Mouse (Mus musculus): ENCODE results near the gene Trabd. TPM values are rescaled to one million over a fixed set of nuclear protein-coding genes. Genes with fewer than 3 reads are reported as not detected.
A peak's percentile ranks its signal among the peaks of the same experiment; 100 is the strongest.

The Trabd gene
- polyA plus RNA-seq, 1 experiment from 2014 or later, result 41.7 TPM

- no peaks in the 10 kb centered on the region for H3K9me3 ChIP-seq
- H3K9ac ChIP-seq, result no peak overlapping the region
- H3K36me3 ChIP-seq, result peaks cover 46% of the 10 kb centered on the region
- H3K4me1 ChIP-seq (replicated peaks), result peaks cover 14% of the 10 kb centered on the region
- no peak overlapping the region for H3K27ac ChIP-seq (replicated peaks)
- no peaks in the 10 kb centered on the region for H3K27me3 ChIP-seq
- ATAC-seq (ENCODE audit: low FRiP score, low read depth), result no peak
- WGBS, result 90% methylated on average over 2 of the region's 2 CpGs
- no peak overlapping the region for H3K4me3 ChIP-seq
- no peak overlapping the region for H3K4me2 ChIP-seq
Observed at GRCm38 (mm10) chr15:89084826-89085225, 9.9 kb downstream of the Trabd start.

- Histone ChIP-seq H3K36me3 (peaks cover 50% of the 10 kb centered on the region), H3K4me1 (replicated peaks) (peaks cover 24% of the 10 kb centered on the region), H3K4me3 (peak within 1 kb of the TSS; percentile 85), H3K9ac (peak within 1 kb of the TSS; percentile 94), H3K27ac (replicated peaks) (peak within 1 kb of the TSS; percentile 83), H3K27me3 (no peaks in the 10 kb centered on the region), H3K4me2 (peak within 1 kb of the TSS; percentile 93), H3K9me3 (no peaks in the 10 kb centered on the region)
- 2% methylated on average over 30 of the region's 38 CpGs for WGBS
- peak; percentile 95 for ATAC-seq (ENCODE audit: low FRiP score, low read depth)
Observed at GRCm38 (mm10) chr15:89088607-89089247, 13.8 kb downstream of the Trabd start, which contains the start of gene Selenoo. Gene Selenoo, plus strand, starts transcription at chr15:89089084.

- Histone ChIP-seq H3K27ac (replicated peaks) (peak overlapping the region; percentile 83), H3K4me2 (peak overlapping the region; percentile 93), H3K27me3 (no peaks in the 10 kb centered on the region), H3K9ac (peak overlapping the region; percentile 94), H3K4me3 (peak overlapping the region; percentile 85), H3K36me3 (peaks cover 50% of the 10 kb centered on the region), H3K4me1 (replicated peaks) (peaks cover 24% of the 10 kb centered on the region), H3K9me3 (no peaks in the 10 kb centered on the region)
- WGBS, result 3% methylated on average over 66 of the region's 68 CpGs
- peak; percentile 67 for ATAC-seq (ENCODE audit: low FRiP score, low read depth)
Observed at GRCm38 (mm10) chr15:89089248-89090051, 14.5 kb downstream of the Trabd start.

DNA sequence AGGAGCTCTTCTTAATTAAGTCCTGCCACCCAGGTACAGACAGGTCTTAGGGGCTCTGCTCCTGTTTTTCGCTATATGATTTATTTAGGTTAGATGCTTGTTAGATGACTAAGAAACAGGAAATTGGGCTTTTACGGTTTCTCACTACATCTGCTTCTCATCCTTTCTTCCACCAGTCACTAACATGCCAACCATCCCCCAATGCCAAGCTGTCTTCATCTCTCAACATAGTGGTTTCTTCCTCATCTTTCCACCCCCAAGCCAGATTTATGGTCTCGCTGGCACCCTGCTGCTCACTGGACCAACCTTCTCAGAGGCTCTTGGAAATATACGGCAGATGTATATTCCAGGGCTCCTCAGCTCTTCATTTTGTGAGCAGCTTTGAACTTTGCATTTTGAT is 15.7 kb downstream of the Trabd start:
- Histone ChIP-seq H3K36me3 (peaks cover 39% of the 10 kb centered on the region), H3K9me3 (no peaks in the 10 kb centered on the region), H3K4me3 (no peak overlapping the region), H3K9ac (no peak overlapping the region), H3K4me2 (peak overlapping the region; percentile 93), H3K4me1 (replicated peaks) (peaks cover 24% of the 10 kb centered on the region), H3K27me3 (no peaks in the 10 kb centered on the region), H3K27ac (replicated peaks) (no peak overlapping the region)
- WGBS, result 93% methylated on average over 4 of the region's 4 CpGs
- no peak for ATAC-seq (ENCODE audit: low FRiP score, low read depth)

DNA sequence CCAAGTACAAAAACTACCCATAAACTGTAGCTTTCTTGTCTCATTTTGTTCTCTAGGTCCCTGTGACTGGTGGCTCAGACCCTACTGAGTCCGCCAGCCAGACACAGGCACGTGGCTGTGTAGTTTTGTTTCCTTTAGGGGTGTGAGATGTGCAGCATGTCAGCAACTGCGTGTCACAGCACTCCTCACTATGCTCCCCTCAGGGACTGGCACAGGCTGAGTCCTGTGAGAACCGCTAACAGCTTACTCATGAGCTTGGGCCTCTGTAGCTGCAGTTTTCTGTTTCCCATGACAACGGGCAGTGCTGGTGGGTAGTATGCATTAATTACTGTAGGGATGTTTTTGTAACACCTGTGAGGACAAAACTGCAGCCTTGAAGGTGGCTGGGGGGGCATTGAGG is 17.3 kb downstream of the Trabd start:
- Histone ChIP-seq H3K4me3 (no peak overlapping the region), H3K4me2 (no peak overlapping the region), H3K4me1 (replicated peaks) (peaks cover 24% of the 10 kb centered on the region), H3K27me3 (no peaks in the 10 kb centered on the region), H3K9ac (no peak overlapping the region), H3K9me3 (no peaks in the 10 kb centered on the region), H3K36me3 (peaks cover 39% of the 10 kb centered on the region), H3K27ac (replicated peaks) (no peak overlapping the region)
- ATAC-seq (ENCODE audit: low FRiP score, low read depth), result no peak
- 80% methylated on average over 5 of the region's 5 CpGs for WGBS

DNA sequence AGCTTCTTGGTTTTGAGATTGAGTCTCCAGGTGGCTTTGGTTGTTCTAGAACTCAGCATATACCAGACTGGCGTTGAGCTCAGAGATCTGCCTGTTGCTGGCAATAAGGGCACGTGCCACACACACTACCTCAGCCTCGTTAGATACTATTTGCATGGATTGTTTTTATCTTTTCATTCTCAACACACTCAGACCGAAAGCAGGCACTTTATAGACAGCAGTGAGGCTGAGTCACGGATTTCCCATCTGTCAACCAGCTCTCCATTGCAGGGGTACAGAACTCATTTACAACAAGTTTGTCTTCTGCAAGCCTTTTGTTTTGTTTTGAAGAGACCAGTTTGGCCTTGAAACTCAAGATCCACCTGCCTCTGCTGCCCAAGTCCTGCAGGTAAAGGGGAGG is 22.5 kb downstream of the Trabd start:
- Histone ChIP-seq H3K27me3 (no peaks in the 10 kb centered on the region), H3K36me3 (peaks cover 86% of the 10 kb centered on the region), H3K4me1 (replicated peaks) (no peaks in the 10 kb centered on the region), H3K27ac (replicated peaks) (no peak overlapping the region), H3K9ac (no peak overlapping the region), H3K4me3 (no peak overlapping the region), H3K4me2 (no peak overlapping the region), H3K9me3 (no peaks in the 10 kb centered on the region)
- WGBS, result 95% methylated on average over 5 of the region's 5 CpGs
- no peak for ATAC-seq (ENCODE audit: low FRiP score, low read depth)

DNA sequence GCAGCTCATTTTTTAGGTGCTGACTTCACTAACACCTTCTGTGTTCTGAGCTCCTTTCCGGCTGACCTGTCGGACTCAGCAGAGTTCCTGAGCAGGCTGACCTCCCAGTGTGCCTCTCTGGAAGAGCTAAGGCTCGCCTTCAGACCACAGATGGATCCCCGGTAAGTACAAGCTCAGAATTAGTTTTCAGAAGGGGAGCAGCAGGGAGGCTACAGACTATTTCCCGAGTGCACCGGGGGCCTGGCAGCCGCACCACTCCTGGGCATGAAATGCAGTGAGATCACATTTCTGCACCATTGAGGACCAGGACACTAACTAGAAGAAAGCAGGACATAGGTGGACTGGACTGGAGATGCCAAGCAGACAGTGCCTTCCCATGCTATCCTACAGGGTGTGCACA is 23.7 kb downstream of the Trabd start:
- Histone ChIP-seq H3K9me3 (no peaks in the 10 kb centered on the region), H3K4me2 (no peak overlapping the region), H3K27me3 (no peaks in the 10 kb centered on the region), H3K36me3 (peaks cover 79% of the 10 kb centered on the region), H3K4me1 (replicated peaks) (no peaks in the 10 kb centered on the region), H3K4me3 (no peak overlapping the region), H3K9ac (no peak overlapping the region), H3K27ac (replicated peaks) (no peak overlapping the region)
- no peak for ATAC-seq (ENCODE audit: low FRiP score, low read depth)
- 92% methylated on average over 7 of the region's 7 CpGs for WGBS

- H3K9me3 ChIP-seq, result no peaks in the 10 kb centered on the region
Observed at GRCm38 (mm10) chr15:89100823-89101222, 25.9 kb downstream of the Trabd start.

GRCm38 (mm10) chr15:89102646-89103045 is 27.7 kb downstream of the Trabd start:
- peaks cover 90% of the 10 kb centered on the region for H3K36me3 ChIP-seq
- H3K9ac ChIP-seq, result no peak overlapping the region
- H3K4me1 ChIP-seq (replicated peaks), result no peaks in the 10 kb centered on the region
- no peak overlapping the region for H3K27ac ChIP-seq (replicated peaks)
- WGBS, result 45% methylated on average over 5 of the region's 5 CpGs
- H3K4me2 ChIP-seq, result no peak overlapping the region
- no peak for ATAC-seq (ENCODE audit: low FRiP score, low read depth)
- H3K4me3 ChIP-seq, result no peak overlapping the region
- H3K27me3 ChIP-seq, result no peaks in the 10 kb centered on the region
- no peaks in the 10 kb centered on the region for H3K9me3 ChIP-seq

More at GRCm38 (mm10) chr15:89100823-89101222, 25.9 kb downstream of the Trabd start:
- WGBS, result 94% methylated on average over 12 of the region's 12 CpGs
- H3K9ac ChIP-seq, result no peak overlapping the region
- H3K36me3 ChIP-seq, result peaks cover 90% of the 10 kb centered on the region
- no peak overlapping the region for H3K27ac ChIP-seq (replicated peaks)
- no peaks in the 10 kb centered on the region for H3K27me3 ChIP-seq
- ATAC-seq (ENCODE audit: low FRiP score, low read depth), result no peak
- H3K4me1 ChIP-seq (replicated peaks), result no peaks in the 10 kb centered on the region
- H3K4me3 ChIP-seq, result no peak overlapping the region
- H3K4me2 ChIP-seq, result no peak overlapping the region

GRCm38 (mm10) chr15:89103921-89104320 is 29.0 kb downstream of the Trabd start:
- Histone ChIP-seq H3K9ac (no peak overlapping the region), H3K4me3 (no peak overlapping the region), H3K27me3 (no peaks in the 10 kb centered on the region), H3K4me2 (no peak overlapping the region), H3K27ac (replicated peaks) (no peak overlapping the region), H3K36me3 (peaks cover 91% of the 10 kb centered on the region), H3K9me3 (no peaks in the 10 kb centered on the region), H3K4me1 (replicated peaks) (no peaks in the 10 kb centered on the region)
- ATAC-seq (ENCODE audit: low FRiP score, low read depth), result no peak
- WGBS, result 84% methylated on average over 10 of the region's 10 CpGs

GRCm38 (mm10) chr15:89104425-89104824 is 29.5 kb downstream of the Trabd start:
- WGBS, result 94% methylated on average over 8 of the region's 8 CpGs

DNA sequence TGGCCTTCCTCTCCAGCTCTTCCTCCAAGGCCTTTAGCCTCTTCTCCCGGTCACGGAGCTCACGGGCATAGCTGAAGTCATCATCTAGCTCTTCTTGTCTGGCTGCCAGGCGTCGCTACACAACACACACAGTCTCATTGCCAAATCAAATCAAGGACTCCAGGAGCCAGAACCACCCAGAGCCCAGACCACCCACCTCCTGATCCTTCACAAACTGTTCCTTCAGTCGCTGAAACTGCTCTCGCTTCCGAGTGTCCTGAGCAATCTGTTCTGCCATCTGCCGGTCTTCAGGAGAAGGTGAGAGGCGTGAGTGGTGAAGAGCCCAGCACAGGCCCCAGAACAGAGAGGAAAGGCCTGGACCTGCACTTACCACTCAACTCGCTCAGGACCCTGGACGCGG is 31.1 kb downstream of the Trabd start:
- Histone ChIP-seq H3K36me3 (peaks cover 87% of the 10 kb centered on the region), H3K27ac (replicated peaks) (no peak overlapping the region), H3K4me1 (replicated peaks) (no peaks in the 10 kb centered on the region), H3K27me3 (no peaks in the 10 kb centered on the region), H3K4me2 (no peak overlapping the region), H3K9me3 (no peaks in the 10 kb centered on the region), H3K4me3 (no peak overlapping the region), H3K9ac (no peak overlapping the region)
- no peak for ATAC-seq (ENCODE audit: low FRiP score, low read depth)
- 90% methylated on average over 13 of the region's 13 CpGs for WGBS

More at GRCm38 (mm10) chr15:89104425-89104824, 29.5 kb downstream of the Trabd start:
- Histone ChIP-seq H3K9ac (no peak overlapping the region), H3K36me3 (peaks cover 88% of the 10 kb centered on the region), H3K4me1 (replicated peaks) (no peaks in the 10 kb centered on the region), H3K27me3 (no peaks in the 10 kb centered on the region), H3K9me3 (no peaks in the 10 kb centered on the region), H3K4me2 (no peak overlapping the region), H3K4me3 (no peak overlapping the region), H3K27ac (replicated peaks) (no peak overlapping the region)
- ATAC-seq (ENCODE audit: low FRiP score, low read depth), result no peak

Data from hindbrain, embryonic 15.5 days (tissue).